Mouse (Mus musculus): ENCODE results near the gene Cchcr1. TPM values are rescaled to one million over a fixed set of nuclear protein-coding genes. Genes with fewer than 3 reads are reported as not detected.
A peak's percentile ranks its signal among the peaks of the same experiment; 100 is the strongest.

Cchcr1 gene
- total and polyA plus RNA-seq, 3 experiments, result 12.5 to 18.7 (median 13.3) TPM

GRCm38 (mm10) chr17:35556186-35556765 is 39.4 kb downstream of the Cchcr1 start:
- Histone ChIP-seq H3K27me3 (ENCODE audit: insufficient read depth, low read length) (peaks cover 10% of the 10 kb centered on the region; the same call in 1 of the 2 replicates), H3K4me1 (ENCODE audit: insufficient read depth, low read depth, low read length) (no peaks in the 10 kb centered on the region), H3K9me3 (replicated peaks) (0 out of 2 replicates have a peak, but pooled peaks cover 3% of the 10 kb centered on the region), H3K4me3 (ENCODE audit: low read depth, low read length) (no peak overlapping the region), H3K36me3 (replicated peaks) (no peaks in the 10 kb centered on the region)
- no peak for ATAC-seq (ENCODE audit: extremely low read depth, insufficient number of reproducible peaks, low FRiP score, poor library complexity, severe bottlenecking)
- TF ChIP-seq GATA1 (IDR thresholded peaks at IDR 0.05; ENCODE audit: borderline replicate concordance, low read length) (no peak), TAL1 (conservative IDR thresholded peaks at IDR 0.05; ENCODE audit: low read depth, low read length) (no peak), CTCF (IDR thresholded peaks at IDR 0.05; ENCODE audit: low read depth, low read length) (no peak), POLR2AphosphoS5 (IDR thresholded peaks at IDR 0.05; ENCODE audit: insufficient replicate concordance, low read depth, low read length) (no peak), GATA2 (IDR thresholded peaks at IDR 0.05; ENCODE audit: borderline replicate concordance, low read depth, low read length) (no peak)
- no peak for DNase-seq (ENCODE audit: low spot score)

- ATAC-seq (ENCODE audit: extremely low read depth, insufficient number of reproducible peaks, low FRiP score, poor library complexity, severe bottlenecking) (no peak), DNase-seq (ENCODE audit: low spot score) (no peak)
- Histone ChIP-seq H3K27me3 (ENCODE audit: insufficient read depth, low read length) (peaks cover 8% of the 10 kb centered on the region; the same call in 1 of the 2 replicates), H3K36me3 (replicated peaks) (no peaks in the 10 kb centered on the region), H3K9me3 (replicated peaks) (0 out of 2 replicates have a peak, but pooled peaks cover 3% of the 10 kb centered on the region), H3K4me3 (ENCODE audit: low read depth, low read length) (no peak overlapping the region), H3K4me1 (ENCODE audit: insufficient read depth, low read depth, low read length) (no peaks in the 10 kb centered on the region)
- TF ChIP-seq TAL1 (conservative IDR thresholded peaks at IDR 0.05; ENCODE audit: low read depth, low read length), result no peak
- TF ChIP-seq CTCF (IDR thresholded peaks at IDR 0.05; ENCODE audit: low read depth, low read length), result peak; percentile 78
These were observed 39.9 kb downstream of the Cchcr1 start for GRCm38 (mm10) chr17:35556812-35557211.

GRCm38 (mm10) chr17:35557351-35557750 is 40.5 kb downstream of the Cchcr1 start:
- TF ChIP-seq POLR2AphosphoS5 (IDR thresholded peaks at IDR 0.05; ENCODE audit: insufficient replicate concordance, low read depth, low read length), result no peak
- TF ChIP-seq GATA1 (IDR thresholded peaks at IDR 0.05; ENCODE audit: borderline replicate concordance, low read length), result no peak
- no peak for TF ChIP-seq CTCF (IDR thresholded peaks at IDR 0.05; ENCODE audit: low read depth, low read length)
- TF ChIP-seq GATA2 (IDR thresholded peaks at IDR 0.05; ENCODE audit: borderline replicate concordance, low read depth, low read length), result no peak
- TF ChIP-seq TAL1 (conservative IDR thresholded peaks at IDR 0.05; ENCODE audit: low read depth, low read length), result no peak
- Histone ChIP-seq H3K36me3 (replicated peaks) (no peaks in the 10 kb centered on the region), H3K9me3 (replicated peaks) (0 out of 2 replicates have a peak, but pooled peaks cover 3% of the 10 kb centered on the region), H3K4me1 (ENCODE audit: insufficient read depth, low read depth, low read length) (no peaks in the 10 kb centered on the region), H3K27me3 (ENCODE audit: insufficient read depth, low read length) (peaks cover 5% of the 10 kb centered on the region; the same call in 1 of the 2 replicates), H3K4me3 (ENCODE audit: low read depth, low read length) (no peak overlapping the region)
- DNase-seq (ENCODE audit: low spot score) (no peak), ATAC-seq (ENCODE audit: extremely low read depth, insufficient number of reproducible peaks, low FRiP score, poor library complexity, severe bottlenecking) (no peak)

- no peaks in the 10 kb centered on the region for H3K4me1 ChIP-seq (ENCODE audit: insufficient read depth, low read depth, low read length)
- DNase-seq (ENCODE audit: low spot score), result no peak
- no peak overlapping the region for H3K4me3 ChIP-seq (ENCODE audit: low read depth, low read length)
- H3K36me3 ChIP-seq (replicated peaks), result no peaks in the 10 kb centered on the region
- no peak for ATAC-seq (ENCODE audit: extremely low read depth, insufficient number of reproducible peaks, low FRiP score, poor library complexity, severe bottlenecking)
- peaks cover 5% of the 10 kb centered on the region; the same call in 1 of the 2 replicates for H3K27me3 ChIP-seq (ENCODE audit: insufficient read depth, low read length)
- 0 out of 2 replicates have a peak, but pooled peaks cover 3% of the 10 kb centered on the region for H3K9me3 ChIP-seq (replicated peaks)
- TF ChIP-seq TAL1 (conservative IDR thresholded peaks at IDR 0.05; ENCODE audit: low read depth, low read length), result no peak
- TF ChIP-seq CTCF (IDR thresholded peaks at IDR 0.05; ENCODE audit: low read depth, low read length), result no peak
- TF ChIP-seq GATA2 (IDR thresholded peaks at IDR 0.05; ENCODE audit: borderline replicate concordance, low read depth, low read length), result no peak
- TF ChIP-seq POLR2AphosphoS5 (IDR thresholded peaks at IDR 0.05; ENCODE audit: insufficient replicate concordance, low read depth, low read length), result no peak
- TF ChIP-seq GATA1 (IDR thresholded peaks at IDR 0.05; ENCODE audit: borderline replicate concordance, low read length), result no peak
These were observed 41.3 kb downstream of the Cchcr1 start for GRCm38 (mm10) chr17:35558216-35558615.

GRCm38 (mm10) chr17:35567150-35567549 is 50.2 kb downstream of the Cchcr1 start, which contains the start of gene 2300002M23Rik:
TSS of gene 2300002M23Rik (plus strand) at chr17:35567450.
- no peak for TF ChIP-seq CTCF (IDR thresholded peaks at IDR 0.05; ENCODE audit: low read depth, low read length)
- TF ChIP-seq POLR2AphosphoS5 (IDR thresholded peaks at IDR 0.05; ENCODE audit: insufficient replicate concordance, low read depth, low read length), result no peak
- H3K36me3 ChIP-seq (replicated peaks), result no peaks in the 10 kb centered on the region
- no peaks in the 10 kb centered on the region for H3K4me1 ChIP-seq (ENCODE audit: insufficient read depth, low read depth, low read length)
- ATAC-seq (ENCODE audit: extremely low read depth, insufficient number of reproducible peaks, low FRiP score, poor library complexity, severe bottlenecking) (no peak), DNase-seq (ENCODE audit: low spot score) (no peak)
- no peak within 1 kb of the TSS for H3K4me3 ChIP-seq (ENCODE audit: low read depth, low read length)
- peaks cover 9% of the 10 kb centered on the region for H3K27me3 ChIP-seq (ENCODE audit: insufficient read depth, low read length)
- no peaks in the 10 kb centered on the region; the same call in 1 of the 2 replicates for H3K9me3 ChIP-seq (replicated peaks)

- DNase-seq (ENCODE audit: low spot score) (no peak), ATAC-seq (ENCODE audit: extremely low read depth, insufficient number of reproducible peaks, low FRiP score, poor library complexity, severe bottlenecking) (no peak)
- Histone ChIP-seq H3K9me3 (replicated peaks) (no peaks in the 10 kb centered on the region; the same call in 1 of the 2 replicates), H3K4me3 (ENCODE audit: low read depth, low read length) (no peak overlapping the region), H3K27me3 (ENCODE audit: insufficient read depth, low read length) (peaks cover 9% of the 10 kb centered on the region), H3K36me3 (replicated peaks) (no peaks in the 10 kb centered on the region), H3K4me1 (ENCODE audit: insufficient read depth, low read depth, low read length) (no peaks in the 10 kb centered on the region)
- TF ChIP-seq CTCF (IDR thresholded peaks at IDR 0.05; ENCODE audit: low read depth, low read length), result no peak
- no peak for TF ChIP-seq GATA2 (IDR thresholded peaks at IDR 0.05; ENCODE audit: borderline replicate concordance, low read depth, low read length)
- TF ChIP-seq TAL1 (conservative IDR thresholded peaks at IDR 0.05; ENCODE audit: low read depth, low read length), result no peak
- TF ChIP-seq POLR2AphosphoS5 (IDR thresholded peaks at IDR 0.05; ENCODE audit: insufficient replicate concordance, low read depth, low read length), result no peak
- no peak for TF ChIP-seq GATA1 (IDR thresholded peaks at IDR 0.05; ENCODE audit: borderline replicate concordance, low read length)
These were observed 50.9 kb downstream of the Cchcr1 start for GRCm38 (mm10) chr17:35567767-35568166.
